Mouse (Mus musculus) retina, adult 2 months (tissue): ENCODE measurements around the gene Chmp5.
"Not testable (repeated sequence)": the region's sequence is repeated elsewhere in the genome, so short reads cannot be mapped to it uniquely, and the experiment has no call there.

Experiments
- DNase-seq: peaks from one replicate; pipeline ENCODE4 v3.0.0-alpha.2; 2012; ENCODE audit warnings: low read depth, low spot score

The Chmp5 gene

DNA sequence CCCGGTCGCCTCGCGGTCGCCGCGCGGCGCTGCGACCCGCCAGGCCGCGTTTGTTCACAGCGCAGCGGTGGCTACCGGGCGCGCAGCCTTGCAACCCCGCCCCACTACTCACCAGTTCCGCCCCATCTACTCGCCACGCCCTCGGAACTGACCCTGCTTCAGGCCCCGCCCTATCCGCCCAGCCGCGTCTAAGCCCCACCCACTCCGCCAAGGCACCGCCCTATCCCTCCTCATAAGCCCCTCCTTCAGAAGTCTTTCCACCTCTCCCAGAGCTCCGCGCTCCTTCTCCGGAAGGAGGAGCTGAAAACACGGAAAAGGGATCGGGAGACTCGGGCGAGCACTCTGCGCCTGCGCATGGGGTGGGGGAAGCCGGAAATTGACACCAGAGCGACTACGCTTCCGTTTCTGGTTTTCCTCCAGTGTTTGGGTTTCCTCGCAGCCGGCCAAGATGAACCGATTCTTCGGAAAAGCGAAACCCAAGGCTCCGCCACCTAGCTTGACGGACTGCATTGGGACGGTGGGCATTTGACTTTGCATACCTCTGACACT is at the start of gene Chmp5, which contains the start of gene Bag1:
Gene Chmp5, plus strand, starts transcription at position 248 of the 549 bp plus-strand sequence.
Gene Bag1, minus strand, starts transcription at position 135 of the 549 bp plus-strand sequence.
- DNase-seq = peak; percentile 96

DNA sequence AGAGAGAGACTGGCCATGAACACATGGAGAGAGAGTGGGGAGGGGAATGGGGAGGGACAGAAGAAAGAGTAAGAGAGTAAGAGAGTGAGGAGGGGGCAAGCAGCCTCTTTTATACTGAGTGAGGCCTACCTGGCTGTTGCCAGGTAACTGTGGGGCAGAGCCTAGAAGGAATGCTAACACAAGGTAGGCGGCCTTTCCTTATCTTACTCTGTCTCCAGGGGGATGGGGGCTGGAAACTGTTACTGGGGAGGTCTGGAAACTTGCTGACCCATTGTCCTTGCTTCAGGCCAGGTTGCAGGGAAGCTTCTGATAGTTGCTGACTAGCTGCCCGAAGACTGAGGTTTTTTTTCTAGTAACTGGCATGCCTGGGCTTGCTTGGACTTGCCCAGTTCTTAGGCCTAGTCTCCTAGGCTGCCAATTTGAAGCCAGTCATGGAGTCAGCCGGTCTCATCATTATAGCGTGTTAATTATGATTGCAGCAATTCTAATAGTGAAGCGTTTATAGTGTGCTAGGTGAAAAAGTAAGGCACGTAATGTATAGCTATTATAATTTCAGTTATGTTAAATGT is 49.6 kb upstream of the Chmp5 start:
- DNase-seq = no peak

DNA sequence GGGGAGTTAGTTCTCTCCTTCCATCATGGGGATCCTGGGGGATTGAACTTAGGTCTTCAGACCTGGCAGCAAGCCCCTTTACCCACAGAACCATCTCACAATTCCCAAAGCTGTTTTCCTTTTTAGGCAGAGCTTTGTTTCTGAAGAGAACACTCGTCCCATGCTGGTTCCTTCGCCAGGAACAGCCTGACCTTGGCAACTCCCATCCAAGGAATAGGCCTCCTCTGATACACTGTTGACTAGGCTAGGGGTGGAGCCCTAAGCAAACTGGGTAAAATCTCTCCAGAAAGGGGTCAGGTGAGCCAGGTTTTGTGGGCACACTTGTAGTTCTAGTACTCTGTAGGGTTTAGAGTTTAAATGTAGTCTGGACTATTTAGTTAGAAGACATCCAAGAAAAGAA is 48.9 kb upstream of the Chmp5 start:
- DNase-seq = no peak

DNA sequence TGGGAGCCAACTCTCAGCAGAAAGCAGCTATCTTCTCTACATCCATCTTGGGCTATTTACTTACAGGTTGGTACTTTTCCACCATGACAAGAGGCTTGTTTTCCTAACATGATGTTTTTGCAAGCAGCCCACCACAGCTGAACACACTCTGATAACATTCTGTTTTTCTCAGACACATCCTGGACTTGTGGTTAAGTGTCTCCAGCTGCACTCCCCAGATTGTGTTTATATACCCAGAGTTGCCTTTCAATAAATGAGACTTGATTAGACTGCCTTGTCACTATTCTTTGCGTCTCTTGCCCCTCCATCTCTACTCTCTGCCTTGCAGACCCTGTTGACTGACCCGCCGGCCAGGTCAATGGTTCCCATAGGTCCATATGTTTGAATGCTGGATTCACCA is 48.1 kb upstream of the Chmp5 start:
- no peak for DNase-seq

DNA sequence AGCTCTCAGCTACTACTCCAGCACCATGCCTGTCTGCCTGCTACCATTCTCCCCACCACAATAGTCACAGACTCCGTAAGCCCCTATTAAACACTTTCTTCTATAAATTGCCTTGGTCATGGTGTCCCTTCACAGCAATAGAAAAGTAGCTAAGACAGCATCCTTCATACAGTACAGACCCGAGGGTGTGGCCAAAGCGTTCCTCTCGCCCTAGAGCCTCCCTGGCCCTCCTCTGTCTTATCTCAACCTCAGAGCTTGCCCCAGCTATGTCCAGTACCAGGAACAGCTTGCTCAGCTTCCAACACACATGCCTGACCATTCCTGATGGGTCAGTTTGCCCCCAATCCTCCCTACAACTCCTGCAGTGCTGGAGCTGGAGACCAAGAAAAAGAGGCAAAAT is 47.6 kb upstream of the Chmp5 start:
- no peak for DNase-seq

DNA sequence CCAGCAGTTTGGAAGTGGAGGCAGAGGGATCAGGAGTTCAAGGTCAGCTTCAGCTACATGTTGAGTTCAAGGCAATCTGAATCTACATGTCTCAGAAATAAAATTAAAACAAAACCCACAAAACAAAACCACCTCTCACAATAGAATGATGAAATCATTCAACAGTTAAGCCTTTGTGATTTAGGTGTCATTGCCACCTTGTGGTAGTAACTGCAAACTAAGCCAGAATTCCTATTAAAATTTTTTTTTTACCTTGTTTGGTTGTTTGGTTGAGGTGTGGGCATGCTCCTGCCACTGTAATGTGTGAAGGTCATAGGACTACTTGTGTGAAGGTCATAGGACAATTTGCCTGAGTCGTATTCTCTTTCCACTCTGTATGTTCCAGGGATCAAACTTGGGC is 41.9 kb upstream of the Chmp5 start:
- peak; percentile 6 for DNase-seq

DNA sequence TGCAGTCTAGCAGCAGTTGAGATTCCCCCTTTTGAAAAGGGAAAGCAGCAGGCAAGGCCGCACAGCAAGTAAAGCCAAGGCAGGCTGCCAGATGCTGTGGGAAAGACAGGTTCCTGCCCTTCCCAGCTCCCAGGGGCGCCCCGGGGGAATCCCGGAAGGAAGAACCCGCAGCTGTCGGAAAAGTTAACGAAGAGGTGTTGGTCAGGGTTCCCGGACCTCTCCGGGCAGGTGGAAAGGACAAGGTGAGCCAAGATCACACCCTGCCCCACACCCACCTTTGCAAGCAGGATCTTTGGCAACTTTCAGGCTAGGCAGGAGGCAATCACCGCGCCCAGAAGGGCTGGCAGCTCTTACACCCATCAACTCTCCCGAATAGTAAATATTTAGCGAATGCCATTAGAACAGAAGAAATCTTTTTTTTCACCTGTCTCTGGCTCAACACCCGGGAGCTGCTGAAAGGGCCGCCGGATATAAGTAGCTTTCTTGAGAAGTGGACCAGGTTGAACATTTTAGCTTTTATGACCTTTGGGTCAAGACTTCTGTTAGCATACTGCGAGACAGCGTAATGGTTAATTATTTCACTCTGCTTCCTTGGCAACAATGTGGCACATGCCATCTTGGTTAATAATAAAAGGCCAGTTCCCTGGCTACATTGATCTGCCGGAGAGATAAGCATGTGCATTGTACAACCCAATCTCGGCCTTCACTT is 39.8 kb upstream of the Chmp5 start:
- no peak for DNase-seq

DNA sequence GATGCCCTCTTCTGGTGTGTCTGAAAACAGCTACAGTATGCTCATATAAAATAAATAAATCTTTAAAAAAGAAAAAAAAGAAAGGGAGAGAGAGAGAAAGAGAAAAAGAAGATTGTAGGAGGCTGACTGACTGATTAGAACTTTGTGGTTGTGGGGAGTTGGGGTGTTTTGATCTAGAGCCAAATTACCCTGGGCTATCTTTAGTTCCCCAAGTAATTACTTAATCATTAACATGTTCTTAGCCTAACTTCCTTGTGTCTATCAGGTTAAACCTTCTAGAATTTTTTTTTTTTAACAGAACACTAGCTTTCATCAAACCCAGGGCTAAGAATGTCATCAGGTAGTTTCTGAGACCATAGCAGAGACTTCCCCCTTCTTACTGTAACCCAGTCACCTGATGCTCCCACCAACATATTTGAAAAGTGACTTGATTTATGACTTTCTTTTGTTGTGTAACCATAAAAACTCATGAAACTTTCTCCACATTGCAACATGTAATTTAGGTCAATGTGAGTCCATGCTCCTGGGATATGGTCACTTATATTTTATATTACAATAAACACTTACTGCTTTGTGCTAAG is 33.8 kb upstream of the Chmp5 start:
- DNase-seq = no peak

DNA sequence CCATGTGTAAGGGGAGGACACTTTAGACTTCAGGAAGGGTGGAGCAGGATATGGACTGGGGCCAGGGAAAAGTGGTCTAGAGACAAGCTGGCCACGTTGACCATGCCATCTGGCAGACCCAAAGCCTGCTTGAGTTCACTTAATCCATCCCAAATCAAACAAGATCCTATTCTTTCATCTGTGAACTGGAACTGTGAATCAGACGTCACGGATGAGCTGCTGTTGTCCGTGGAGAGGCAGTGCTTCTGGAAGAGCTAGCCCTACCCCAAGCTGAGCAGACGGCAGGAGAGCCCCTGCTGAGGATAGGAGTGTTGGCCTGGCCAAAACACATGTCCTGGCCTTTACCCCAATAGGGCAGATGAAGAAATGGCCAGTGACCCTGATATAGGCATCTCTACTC is 32.3 kb upstream of the Chmp5 start:
- no peak for DNase-seq

DNA sequence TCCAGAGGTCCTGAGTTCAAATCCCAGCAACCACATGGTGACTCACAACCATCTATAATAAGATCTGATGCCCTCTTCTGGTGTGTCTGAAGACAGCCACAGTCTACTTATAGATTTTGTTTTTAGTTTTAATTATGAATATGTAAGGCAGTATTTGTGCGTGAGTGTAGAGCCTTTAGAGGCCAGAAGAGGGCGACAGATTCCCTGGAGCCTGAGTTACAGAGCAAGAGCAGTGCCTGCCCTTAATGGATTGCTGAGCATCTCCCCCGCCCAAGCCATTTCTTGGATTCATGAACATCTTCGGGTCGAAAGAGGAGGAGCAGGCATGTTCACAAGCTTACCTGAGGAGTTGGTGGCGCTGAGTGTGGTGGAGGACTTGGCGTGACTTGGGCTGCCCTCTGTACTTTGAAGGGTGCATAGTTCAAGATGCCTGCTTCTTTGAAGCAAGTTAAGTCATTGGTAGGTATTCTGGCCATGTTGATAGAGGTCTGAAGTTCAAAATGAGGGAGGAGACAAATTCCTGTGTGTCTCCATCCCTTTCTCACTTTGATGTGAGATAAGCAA is 31.5 kb upstream of the Chmp5 start:
- no peak for DNase-seq

DNA sequence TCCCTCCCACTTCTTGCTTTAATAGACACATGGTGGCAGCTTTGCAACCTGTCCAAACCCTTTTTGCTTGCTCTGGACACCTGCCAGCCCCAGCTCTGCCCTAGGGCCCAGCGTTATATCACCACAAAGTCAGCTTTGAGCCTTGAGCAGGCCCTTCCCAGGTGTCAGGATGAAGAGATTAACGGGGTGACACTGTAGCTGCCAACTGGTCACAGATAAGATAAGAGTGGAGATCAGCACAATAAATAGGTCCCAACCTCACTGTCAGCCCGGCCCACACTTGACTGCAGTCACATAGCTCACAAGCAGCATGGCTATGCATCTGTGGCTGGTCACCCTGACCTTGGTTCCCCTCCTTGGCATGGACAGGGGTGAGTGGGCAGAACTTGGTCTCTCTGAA is 28.4 kb upstream of the Chmp5 start, which contains the start of gene Spink4:
Gene Spink4, plus strand, starts transcription at position 268 of the 400 bp plus-strand sequence.
- DNase-seq = no peak

DNA sequence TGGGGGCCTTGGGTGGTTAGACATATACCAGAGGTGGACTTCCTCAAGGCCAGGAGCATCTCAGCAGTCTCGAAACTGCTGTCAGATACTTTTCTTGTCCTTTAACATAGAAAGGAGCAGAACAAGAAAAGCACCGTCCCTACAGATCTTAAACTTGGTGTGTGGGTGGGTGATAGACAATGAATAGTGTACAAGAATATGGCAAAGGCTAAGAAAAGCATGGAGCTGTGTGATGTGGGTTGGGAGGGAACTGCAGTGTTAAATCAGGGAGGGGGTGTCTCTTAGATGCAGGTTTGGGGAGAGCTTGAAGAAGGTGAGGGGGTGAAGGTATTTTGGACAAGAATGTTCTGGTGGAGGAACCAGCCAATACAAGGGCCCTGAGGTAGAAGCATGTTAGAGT is 27.6 kb upstream of the Chmp5 start:
- DNase-seq = no peak

DNA sequence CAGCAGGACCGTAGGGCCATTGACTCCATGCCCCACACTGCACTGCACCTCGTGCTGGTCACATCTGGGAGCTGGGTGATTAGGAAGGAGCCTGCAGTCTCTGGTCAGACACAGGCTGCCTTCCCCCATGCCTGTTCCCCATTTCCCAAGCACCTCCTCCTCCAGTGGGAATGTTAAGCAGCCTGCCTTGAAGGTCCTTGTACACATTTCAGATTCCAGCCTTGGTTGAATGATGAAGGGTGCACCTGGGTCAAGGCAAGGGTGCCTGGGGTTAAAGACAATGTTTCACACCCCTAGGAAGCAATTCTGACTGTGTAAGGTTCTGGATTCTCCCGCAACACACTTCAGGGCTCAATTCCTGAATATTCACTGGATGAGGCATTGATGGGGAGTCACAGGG is 26.9 kb upstream of the Chmp5 start:
- DNase-seq = no peak

DNA sequence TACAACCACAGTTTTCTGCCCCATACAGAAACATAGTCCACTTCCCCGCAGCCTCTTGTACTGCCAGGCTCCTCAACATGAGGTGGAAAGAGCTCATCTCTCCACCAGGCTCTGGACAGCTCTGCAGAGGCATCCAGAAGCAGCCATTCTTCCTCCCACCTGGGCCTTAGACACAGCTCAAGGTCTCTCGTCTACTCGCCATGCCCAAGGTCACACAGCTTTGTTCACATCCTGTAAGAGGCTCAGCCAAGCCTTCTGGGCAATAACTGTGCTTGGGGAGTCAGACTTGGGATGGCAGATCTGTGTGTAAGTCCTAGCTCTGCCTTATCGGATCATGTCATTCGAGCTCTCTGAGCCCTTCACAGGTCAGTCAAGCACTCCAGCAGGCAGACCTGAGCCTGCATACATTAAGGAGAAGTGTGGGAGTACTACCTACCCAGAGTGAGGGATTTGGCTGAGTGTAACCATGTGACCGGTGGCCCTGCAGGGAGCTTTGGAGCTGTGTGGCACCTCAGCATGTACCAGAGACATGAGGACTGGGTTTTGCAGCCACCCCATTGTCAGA is 25.0 kb upstream of the Chmp5 start:
- peak; percentile 46 for DNase-seq

DNA sequence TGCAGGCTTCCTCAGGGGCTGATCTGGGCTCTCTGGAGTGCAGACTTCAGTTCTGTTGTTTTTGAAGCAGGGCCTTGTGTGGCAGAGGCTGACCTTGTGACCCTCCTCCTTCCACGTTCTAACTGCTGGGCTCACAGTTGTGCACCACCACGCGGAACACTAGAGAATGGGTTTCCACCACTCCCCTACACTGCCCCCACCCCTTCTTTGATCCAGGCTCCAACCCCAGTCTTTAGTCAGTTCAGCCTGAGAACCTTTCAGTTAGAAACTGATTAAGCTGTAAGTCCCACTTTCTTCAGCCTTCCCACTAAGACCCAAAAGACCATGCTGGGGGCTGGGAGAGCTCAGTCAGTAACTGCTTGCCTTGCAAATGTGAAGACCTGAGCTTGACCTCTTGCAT is 22.6 kb upstream of the Chmp5 start:
- no peak for DNase-seq

DNA sequence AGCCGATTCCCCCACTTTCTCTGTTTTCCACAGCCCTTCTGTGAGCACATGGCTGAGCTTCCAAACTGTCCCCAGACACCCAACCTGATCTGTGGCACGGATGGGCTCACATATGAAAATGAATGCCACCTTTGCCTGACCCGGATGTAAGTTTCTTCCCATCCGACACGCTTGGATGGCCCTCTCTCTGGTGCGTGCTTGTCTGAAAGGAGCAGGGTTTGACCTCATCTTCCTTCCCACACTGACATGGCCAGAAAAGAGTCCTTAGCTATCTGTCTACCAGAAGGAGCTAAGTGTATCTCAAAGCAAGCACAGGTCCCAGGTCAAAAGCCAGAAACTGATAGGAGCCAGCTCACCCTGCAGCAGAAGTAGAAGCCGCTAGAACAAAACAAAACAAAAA is 19.2 kb upstream of the Chmp5 start:
- DNase-seq = no peak

DNA sequence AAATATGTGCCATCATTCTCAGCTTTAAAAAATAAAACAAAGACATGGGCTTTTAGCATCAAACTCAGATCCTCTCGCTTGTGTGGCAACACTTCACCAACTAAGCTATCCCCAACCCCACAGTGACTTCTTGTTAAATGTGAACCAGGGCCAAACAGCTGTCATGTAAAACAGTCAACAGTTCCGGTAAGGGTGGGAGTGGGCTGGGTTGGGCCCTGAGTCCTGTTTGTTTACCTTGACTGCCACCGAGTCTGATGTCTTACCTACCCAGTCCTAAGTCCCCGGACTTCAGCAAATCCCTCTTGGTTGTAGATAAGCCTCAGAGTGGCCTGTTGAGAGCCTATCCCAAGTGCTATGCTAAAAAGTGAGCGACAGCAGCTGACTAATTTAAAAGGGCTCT is 14.5 kb upstream of the Chmp5 start:
- DNase-seq = no peak

DNA sequence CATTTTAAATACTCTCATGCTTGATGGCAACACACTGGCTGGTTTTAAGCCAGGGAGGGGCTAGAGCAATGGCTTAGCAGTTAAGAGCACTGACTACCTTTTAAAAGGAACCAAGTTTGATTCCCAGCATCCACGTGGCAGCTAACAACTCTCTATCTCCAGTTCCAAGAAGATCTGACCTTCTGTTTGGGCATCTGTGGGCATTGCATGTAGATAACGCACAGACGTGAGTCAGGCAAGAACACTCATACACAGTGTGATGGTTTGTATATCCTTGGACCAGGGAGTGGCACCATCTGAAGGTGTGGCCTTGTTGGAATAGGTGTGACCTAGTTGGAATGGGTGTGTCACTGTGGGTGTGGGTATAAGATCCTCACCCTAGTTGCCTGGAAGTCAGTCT is 13.8 kb upstream of the Chmp5 start:
- DNase-seq = not testable (repeated sequence)

DNA sequence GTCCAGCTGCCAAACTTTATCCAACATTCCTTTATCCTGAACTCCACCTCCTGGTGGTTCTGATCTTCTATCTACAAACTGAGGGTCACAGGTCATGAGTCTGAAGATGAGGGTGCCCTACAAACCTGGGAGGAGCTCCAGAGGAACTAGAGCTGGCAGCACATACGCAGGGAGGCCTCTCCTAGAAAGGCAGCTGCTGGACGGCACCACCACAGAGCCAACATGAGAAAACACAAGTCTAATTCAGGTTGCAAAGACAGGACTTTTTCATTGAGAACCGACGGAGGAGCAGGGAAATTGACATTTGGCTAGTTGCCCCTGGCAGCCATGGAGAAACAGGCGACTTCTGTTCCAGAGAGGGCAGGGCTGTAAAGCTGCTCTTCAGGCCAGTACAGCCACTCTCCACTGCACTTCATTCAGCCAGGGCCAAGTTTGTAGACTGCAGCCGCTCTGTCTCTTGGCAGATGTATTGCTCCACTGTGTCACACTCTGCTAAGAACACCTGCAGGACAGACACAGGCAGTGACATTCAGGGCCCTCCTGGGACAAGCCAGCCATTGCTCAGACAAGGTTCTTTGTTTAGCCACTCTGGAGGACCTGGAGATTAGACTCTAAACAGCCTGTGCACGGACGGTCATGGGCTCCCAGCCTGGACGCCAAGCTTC is 11.9 kb upstream of the Chmp5 start:
- no peak for DNase-seq

DNA sequence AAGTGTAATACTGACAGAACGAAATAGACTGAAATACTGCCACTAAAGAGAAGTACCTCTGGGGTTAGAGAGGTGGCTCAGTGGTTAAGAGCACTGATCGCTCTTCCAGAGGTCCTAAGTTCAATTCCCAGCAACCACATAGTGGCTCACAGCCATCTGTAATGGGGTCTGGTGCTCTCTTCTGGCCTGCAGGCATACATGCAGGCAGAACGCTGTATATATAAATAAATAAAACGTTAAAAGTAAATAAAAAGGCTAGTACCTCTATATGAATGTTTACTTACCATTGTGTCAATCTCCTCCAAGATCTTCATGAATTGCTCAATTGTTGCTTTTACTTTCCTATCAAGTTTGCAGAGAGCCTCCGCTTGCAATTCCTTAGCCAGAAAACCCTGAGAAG is 9.4 kb upstream of the Chmp5 start:
- DNase-seq = no peak

DNA sequence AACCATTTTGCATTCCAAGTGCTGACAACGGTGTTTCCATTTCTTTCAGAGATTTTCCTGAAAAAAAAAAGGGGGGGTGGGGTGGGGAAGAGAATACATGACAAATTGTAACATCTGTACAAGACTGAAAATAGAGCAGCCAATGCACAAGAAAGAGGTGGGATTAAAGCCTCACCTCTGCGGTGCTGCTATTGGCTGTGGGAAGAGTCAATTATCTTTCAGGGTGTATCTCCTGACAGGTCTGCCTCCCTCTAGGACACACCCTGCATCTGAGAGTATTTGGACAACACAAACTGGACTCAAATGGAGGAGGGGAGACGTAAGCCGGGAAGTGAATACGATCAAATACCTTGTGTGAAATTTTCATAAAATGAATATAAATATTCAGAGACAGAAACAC is 4.6 kb upstream of the Chmp5 start:
- DNase-seq = no peak
